Mouse (Mus musculus) heart, postnatal 25 days (tissue): ENCODE results near the gene U2af1l4. TPM values are rescaled to one million over a fixed set of nuclear protein-coding genes. Genes with fewer than 3 reads are reported as not detected.

ENCODE experiments used
- DNase-seq: peaks from one replicate; pipeline ENCODE4 v3.0.0; 2022; ENCODE audit warnings: low spot score
- intact Hi-C: fragments of 180-260 bp; cut with DNase I; formaldehyde crosslinking; loops from one replicate; pipeline ENCODE4 v1.15.1; 2025
- total RNA-seq, 2 experiments: library from RNA; stranded (reverse); gene quantifications; 2 replicates each; pipeline ENCODE4 v1.2.3; 2021

The U2af1l4 gene
- total RNA-seq, 2 experiments from 2014 or later, result 63.7 to 66.4 TPM

- DNase-seq, result no peak
- intact Hi-C loops, result no loop called here
Observed at GRCm38 (mm10) chr7:30551445-30552101, 11.5 kb upstream of the U2af1l4 start.

GRCm38 (mm10) chr7:30552102-30553020, 10.7 kb upstream of the U2af1l4 start, which contains the start of the genes Hspb6 and Proser3:
Gene Hspb6, plus strand, starts transcription at chr7:30552178.
Gene Proser3, minus strand, starts transcription at chr7:30552299.
- intact Hi-C loops, result no loop called here
- peak; percentile 95 for DNase-seq

GRCm38 (mm10) chr7:30553021-30553589, 10.0 kb upstream of the U2af1l4 start:
- intact Hi-C loops, result no loop called here
- DNase-seq, result peak; percentile 44

- intact Hi-C loops, result no loop called here
- no peak for DNase-seq
Observed at GRCm38 (mm10) chr7:30553810-30554584, 9.1 kb upstream of the U2af1l4 start.

GRCm38 (mm10) chr7:30556894-30557536, 6.1 kb upstream of the U2af1l4 start:
- no peak for DNase-seq
- intact Hi-C loops, result no loop called here

GRCm38 (mm10) chr7:30557901-30558514, 5.1 kb upstream of the U2af1l4 start:
- intact Hi-C loops, result no loop called here
- DNase-seq, result no peak

GRCm38 (mm10) chr7:30558656-30559442, 4.3 kb upstream of the U2af1l4 start:
- no peak for DNase-seq
- intact Hi-C loops, result no loop called here

GRCm38 (mm10) chr7:30559443-30559954, 3.6 kb upstream of the U2af1l4 start, which contains the start of gene Lin37:
Gene Lin37, minus strand, starts transcription at chr7:30559838.
- intact Hi-C loops, result no loop called here
- DNase-seq, result peak; percentile 98

GRCm38 (mm10) chr7:30560296-30560695, 2.8 kb upstream of the U2af1l4 start:
- intact Hi-C loops, result no loop called here
- no peak for DNase-seq

- intact Hi-C loops, result no loop called here
- DNase-seq, result no peak
Observed at GRCm38 (mm10) chr7:30562526-30563116, 480 bp upstream of the U2af1l4 start.

GRCm38 (mm10) chr7:30563906-30564280, 792 bp downstream of the U2af1l4 start:
- intact Hi-C loops, result no loop called here

GRCm38 (mm10) chr7:30564970-30565571, 2.0 kb downstream of the U2af1l4 start, which contains the start of gene Igflr1:
Gene Igflr1, plus strand, starts transcription at chr7:30565427.
- no peak for DNase-seq
- intact Hi-C loops, result loop anchor here (1.0 kb wide), 1 partner anchor 21 kb away; no protein-coding TSS in a partner anchor

More at GRCm38 (mm10) chr7:30563906-30564280, 792 bp downstream of the U2af1l4 start:
- no peak for DNase-seq

- DNase-seq, result no peak
Observed at GRCm38 (mm10) chr7:30566033-30566432, 2.9 kb downstream of the U2af1l4 start.

GRCm38 (mm10) chr7:30567555-30567954, 4.5 kb downstream of the U2af1l4 start:
- intact Hi-C loops, result no loop called here
- DNase-seq, result no peak

More at GRCm38 (mm10) chr7:30566033-30566432, 2.9 kb downstream of the U2af1l4 start:
- intact Hi-C loops, result no loop called here

- intact Hi-C loops, result no loop called here
- DNase-seq, result no peak
Observed at GRCm38 (mm10) chr7:30572389-30572788, 9.3 kb downstream of the U2af1l4 start.

- intact Hi-C loops, result no loop called here
- DNase-seq, result no peak
Observed at GRCm38 (mm10) chr7:30572969-30573368, 9.9 kb downstream of the U2af1l4 start.

GRCm38 (mm10) chr7:30579950-30580349, 16.8 kb downstream of the U2af1l4 start:
- intact Hi-C loops, result loop anchor here (10.0 kb wide), 1 partner anchor 375 kb away; the partner anchor contains the start of gene Usf2

More at GRCm38 (mm10) chr7:30579950-30580349, 16.8 kb downstream of the U2af1l4 start:
- DNase-seq, result no peak
